Mouse (Mus musculus): ENCODE results near the gene Tjp3.
"Not testable (repeated sequence)": the region's sequence is repeated elsewhere in the genome, so short reads cannot be mapped to it uniquely, and the experiment has no call there.

Gene Tjp3

GRCm38 (mm10) chr10:81233226-81233585, 58.2 kb downstream of the Tjp3 start:
- ATAC-seq (ENCODE audit: low TSS enrichment) = no peak

DNA sequence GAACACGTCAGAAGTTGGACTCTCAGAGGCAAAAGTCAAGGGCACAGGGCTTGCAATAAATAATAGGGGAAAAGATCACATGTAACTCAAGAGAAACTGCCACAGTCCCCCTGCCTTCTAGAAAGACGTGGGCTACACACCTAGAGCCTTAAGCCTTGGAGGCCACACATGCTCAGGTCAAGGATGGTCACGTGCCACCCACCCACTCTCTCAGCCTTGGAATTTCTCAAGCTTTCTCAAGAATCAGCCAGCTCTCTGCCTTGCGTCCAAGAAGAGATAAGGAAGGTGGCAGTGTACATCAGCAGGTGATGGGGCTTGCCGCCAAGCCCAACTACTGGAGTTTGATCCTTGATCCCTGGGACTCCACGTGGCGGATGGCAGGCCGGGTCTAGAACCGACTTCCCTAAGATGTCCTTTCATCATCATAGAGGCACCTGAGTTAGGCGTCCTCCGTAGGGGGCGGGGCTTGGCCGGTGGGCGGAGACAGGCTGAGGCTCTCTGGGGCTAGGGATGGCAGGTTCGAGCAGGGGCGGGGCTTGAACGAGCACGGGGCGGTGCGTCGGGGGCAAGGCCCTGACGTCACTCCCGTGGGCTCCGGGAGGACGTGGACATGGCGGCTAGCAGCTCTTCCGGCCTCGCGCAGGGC, 58.7 kb downstream of the Tjp3 start, which contains the start of gene Zfr2:
Zfr2 (plus strand) TSS at position 576 of the 646 bp plus-strand sequence.
- ATAC-seq (ENCODE audit: low TSS enrichment) = peak; percentile 63

GRCm38 (mm10) chr10:81231436-81231835, 59.9 kb downstream of the Tjp3 start:
- ATAC-seq (ENCODE audit: low TSS enrichment) = no peak

GRCm38 (mm10) chr10:81230438-81231332, 60.7 kb downstream of the Tjp3 start, which contains the start of gene Atcay:
TSS of gene Atcay (minus strand) at chr10:81230833.
- ATAC-seq (ENCODE audit: low TSS enrichment) = peak; percentile 78

DNA sequence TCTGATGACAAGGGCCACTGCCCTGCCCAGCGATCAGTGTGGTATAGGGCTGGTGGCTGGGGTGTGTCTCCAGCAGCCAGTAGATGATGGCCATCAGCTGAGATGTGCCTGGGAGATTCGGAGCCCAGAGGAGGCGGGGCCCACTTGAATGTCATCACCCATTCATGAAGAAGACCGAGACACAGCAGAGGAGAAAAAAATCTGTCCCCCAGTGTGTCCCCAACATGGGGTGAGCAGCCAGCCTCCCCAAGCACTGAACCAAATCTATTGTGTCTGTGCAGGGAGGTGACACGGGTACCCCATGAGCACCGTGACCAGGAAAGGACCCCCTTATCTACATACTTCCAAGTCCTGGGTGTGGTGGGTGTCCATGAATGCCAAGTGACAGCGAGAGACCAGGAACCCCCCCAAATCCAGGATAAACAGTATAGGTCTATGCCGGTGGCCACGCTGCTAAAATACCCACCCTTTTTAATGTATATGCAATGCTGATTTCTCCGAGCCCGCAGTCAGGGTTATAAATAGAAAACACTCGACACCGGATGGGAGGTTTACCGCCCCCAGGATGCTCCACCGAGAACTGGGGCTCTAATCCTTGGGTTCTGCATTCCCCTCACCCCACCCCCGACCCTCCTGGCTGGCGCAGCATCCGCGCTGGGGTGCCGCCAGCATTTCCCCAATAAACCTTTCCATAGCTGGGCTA, 61.5 kb downstream of the Tjp3 start:
- peak; percentile 42 for ATAC-seq (ENCODE audit: low TSS enrichment)

GRCm38 (mm10) chr10:81223731-81224130, 67.7 kb downstream of the Tjp3 start:
- not testable (repeated sequence) for ATAC-seq (ENCODE audit: low TSS enrichment)
